17 mouse cellular contexts compared by ENCODE assay signal in genomic region chr6:91891776-91892175, GRCm38 (mm10). TPM values are rescaled to one million over a fixed set of nuclear protein-coding genes. Genes with fewer than 3 reads are reported as not detected.
DNase-seq lines count a peak whose midpoint lies in the region; ATAC-seq lines count a peak whose summit lies in the region.
"Had no signal": no experiment of that assay in that cellular context is flagged by ENCODE, and none has a peak within 500 bp of the region (broad histone marks: within the 10 kb centered on the region; RNA-seq: fewer than 3 reads in every experiment).

No protein-coding gene starts in this region.

- ATAC-seq in frontal cortex, adult (ENCODE audit: low TSS enrichment) = peak; percentile 77; the same call in 1 of the 2 replicates
- ATAC-seq: forebrain, embryonic 13.5 days; forebrain, postnatal 0 days; hindbrain, embryonic 16.5 days; inflammation-experienced regulatory T-cells, adult 6 months; intestine, postnatal 0 days had no signal

- DNase-seq in frontal cortex, postnatal 14 days (ENCODE audit: low spot score in 2 of 2) = no peak
- peak; percentile 72 for DNase-seq in adrenal gland, adult 8-10 months
- DNase-seq in adrenal gland, postnatal 36 days = peak; percentile 66 to 69
- DNase-seq in layer of hippocampus, adult 9-10 months (ENCODE audit: low spot score) = no peak
- DNase-seq in layer of hippocampus, postnatal 10 days (ENCODE audit: low spot score in 2 of 2) = no peak
- DNase-seq: cerebellum, adult 11-12 months; cerebellum, postnatal 10 days; forebrain, postnatal 0 days; gastrocnemius, postnatal 10 days; heart, adult 18-20 months; heart, postnatal 10 days; heart, postnatal 4 days had no signal

RNA-seq across cellular contexts. Expression of gene 4930590J08Rik, which starts 10.8 kb away (rescaled TPM):
- total RNA-seq in adrenal gland, adult 8-10 months (2022) = 1 to 10 TPM; 2.0 to 4.0 (median 3.0) TPM
- 1 to 10 TPM; 2.0 to 3.2 TPM for total RNA-seq in adrenal gland, postnatal 36 days (2021)
- total RNA-seq in layer of hippocampus, postnatal 10 days (2021) = 1 to 10 TPM; 1.8 to 2.0 TPM

RNA-seq across cellular contexts. Expression of gene Ccdc174, which starts 13.9 kb away (rescaled TPM):
- total RNA-seq in adrenal gland, adult 8-10 months (2022) = 10 to 100 TPM; 33.4 to 61.1 (median 37.6) TPM
- total RNA-seq in adrenal gland, postnatal 36 days (2021) = 10 to 100 TPM; 34.0 to 51.6 TPM
- total RNA-seq in layer of hippocampus, postnatal 10 days (2021) = 10 to 100 TPM; 22.1 to 23.2 TPM

Comparison
In these comparisons a context has a peak if more than half of its experiments do, and no peak if none do; other contexts are left out.
1. DNase-seq: peak in adrenal gland, adult 8-10 months (single experiment) and adrenal gland, postnatal 36 days (2 of 2); none in frontal cortex, postnatal 14 days (0 of 2), layer of hippocampus, adult 9-10 months (single experiment) and layer of hippocampus, postnatal 10 days (0 of 2).